Mouse (Mus musculus): ENCODE measurements around the gene Hsph1. TPM values are rescaled to one million over a fixed set of nuclear protein-coding genes. Genes with fewer than 3 reads are reported as not detected.

Hsph1 gene
- polyA plus RNA-seq, 2 experiments, result 23.5 to 33.5 TPM

DNA sequence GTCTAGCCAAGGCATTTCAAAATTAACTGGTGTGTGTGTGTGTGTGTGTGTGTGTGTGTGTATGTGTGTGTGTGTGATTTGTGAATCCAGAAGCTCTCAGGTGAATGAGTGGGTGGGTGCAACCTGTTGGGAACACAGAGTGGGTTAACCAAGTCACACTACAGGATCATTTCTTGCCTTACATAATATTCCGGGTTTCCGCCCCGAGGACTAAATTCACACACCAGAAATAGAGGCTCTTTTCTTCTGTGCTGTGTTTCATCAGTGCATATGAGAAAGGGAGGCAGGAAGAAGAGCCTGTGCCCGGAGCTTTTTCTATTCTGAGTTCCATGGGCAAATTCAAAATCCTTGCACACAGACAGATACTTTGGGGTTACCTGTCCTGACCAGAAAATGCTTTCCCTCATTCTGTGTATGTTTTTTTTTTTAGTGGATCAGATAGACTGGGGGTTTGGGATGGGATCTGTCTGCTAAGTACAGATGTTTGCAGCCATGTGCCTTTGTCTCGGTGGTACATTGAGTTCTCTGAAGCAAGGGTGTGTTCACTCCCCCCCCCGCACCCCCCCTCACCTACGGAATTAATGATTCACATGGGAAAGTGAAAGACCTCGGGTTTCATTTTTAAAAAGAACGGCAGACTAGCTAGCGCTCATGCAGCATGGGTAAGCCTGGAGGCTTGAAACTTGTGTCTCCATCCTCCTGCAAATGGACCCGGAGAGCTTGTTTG, 6.8 kb upstream of the Hsph1 start:
- H3K9ac ChIP-seq (replicated peaks), result no peak overlapping the region
- peaks cover 3 to 22% of the 10 kb centered on the region in 2 experiments; a peak in 3 of 4 replicates for H3K4me1 ChIP-seq (replicated peaks; ENCODE audit: control insufficient read depth in 2 of 2, insufficient read depth in 2 of 2, low read length in 1 of 2)
- no peak overlapping the region; the same call in 1 of the 2 replicates for H3K4me2 ChIP-seq (ENCODE audit: low read depth)
- no peaks in the 10 kb centered on the region for H3K36me3 ChIP-seq (replicated peaks; ENCODE audit: control insufficient read depth, insufficient read depth, low read depth)
- no peak overlapping the region for H3K27ac ChIP-seq
- TF ChIP-seq EP300 (IDR thresholded peaks at IDR 0.05; ENCODE audit: low read depth), result no peak
- no peak for TF ChIP-seq CTCF (IDR thresholded peaks at IDR 0.05; ENCODE audit: low read depth)
- DNase-seq (ENCODE audit: low read depth in 3 of 3, low spot score in 3 of 3) (no peak), ATAC-seq (ENCODE audit: insufficient read depth) (no peak)
- H3K4me3 ChIP-seq (ENCODE audit: insufficient read depth in 1 of 2, low read depth in 2 of 2, low read length in 2 of 2), result no peak overlapping the region
- 69% methylated on average over 11 of the region's 11 CpGs for WGBS (ENCODE audit: insufficient replicate concordance)
- no peaks in the 10 kb centered on the region for H3K27me3 ChIP-seq (ENCODE audit: control insufficient read depth, insufficient read depth, low read length)
- no peaks in the 10 kb centered on the region for H3K9me3 ChIP-seq (ENCODE audit: control insufficient read depth, low read length)

DNA sequence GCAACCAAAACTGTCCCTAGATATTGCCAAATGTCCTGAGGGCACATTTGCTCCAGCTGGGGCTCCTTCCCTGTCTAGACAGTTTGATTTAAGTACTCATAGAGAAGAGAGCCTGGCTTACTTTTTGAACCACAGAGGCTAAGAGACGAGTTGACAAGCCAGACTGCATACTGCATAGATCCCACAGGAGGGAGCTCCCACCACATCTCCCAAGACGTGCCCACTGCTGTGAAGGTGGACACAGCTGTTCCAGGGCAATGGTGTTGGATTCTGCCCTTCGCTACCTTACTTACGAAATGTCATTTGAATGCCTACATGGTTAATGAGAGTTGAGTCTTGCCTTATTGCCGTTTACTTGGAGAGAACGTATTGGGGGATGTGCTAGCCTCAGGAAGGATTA, 6.2 kb upstream of the Hsph1 start:
- 57% methylated on average over 6 of the region's 6 CpGs for WGBS (ENCODE audit: insufficient replicate concordance)
- TF ChIP-seq CTCF (IDR thresholded peaks at IDR 0.05; ENCODE audit: low read depth), result peak; percentile 74
- TF ChIP-seq EP300 (IDR thresholded peaks at IDR 0.05; ENCODE audit: low read depth), result no peak
- no peaks in the 10 kb centered on the region for H3K27me3 ChIP-seq (ENCODE audit: control insufficient read depth, insufficient read depth, low read length)
- no peak overlapping the region for H3K27ac ChIP-seq
- H3K4me3 ChIP-seq (ENCODE audit: insufficient read depth in 1 of 2, low read depth in 2 of 2, low read length in 2 of 2), result no peak overlapping the region
- peak overlapping the region; percentile 6; the same call in 1 of the 2 replicates for H3K4me2 ChIP-seq (ENCODE audit: low read depth)
- peaks cover 3 to 17% of the 10 kb centered on the region in 2 experiments; a peak in 3 of 4 replicates for H3K4me1 ChIP-seq (replicated peaks; ENCODE audit: control insufficient read depth in 2 of 2, insufficient read depth in 2 of 2, low read length in 1 of 2)
- no peak for DNase-seq (ENCODE audit: low read depth in 3 of 3, low spot score in 3 of 3)
- no peaks in the 10 kb centered on the region for H3K9me3 ChIP-seq (ENCODE audit: control insufficient read depth, low read length)
- no peak overlapping the region for H3K9ac ChIP-seq (replicated peaks)
- H3K36me3 ChIP-seq (replicated peaks; ENCODE audit: control insufficient read depth, insufficient read depth, low read depth), result no peaks in the 10 kb centered on the region
- ATAC-seq (ENCODE audit: insufficient read depth), result peak; percentile 32; the same call in 1 of the 2 replicates

GRCm38 (mm10) chr5:149641277-149641892, 5.2 kb upstream of the Hsph1 start:
- Histone ChIP-seq H3K4me1 (replicated peaks; ENCODE audit: control insufficient read depth in 2 of 2, insufficient read depth in 2 of 2, low read length in 1 of 2) (peaks cover 3 to 18% of the 10 kb centered on the region in 2 experiments; a peak in 3 of 4 replicates), H3K4me2 (ENCODE audit: low read depth) (peak overlapping the region; percentile 6), H3K36me3 (replicated peaks; ENCODE audit: control insufficient read depth, insufficient read depth, low read depth) (no peaks in the 10 kb centered on the region), H3K9me3 (ENCODE audit: control insufficient read depth, low read length) (no peaks in the 10 kb centered on the region), H3K27me3 (ENCODE audit: control insufficient read depth, insufficient read depth, low read length) (no peaks in the 10 kb centered on the region), H3K9ac (replicated peaks) (no peak overlapping the region), H3K4me3 (ENCODE audit: insufficient read depth in 1 of 2, low read depth in 2 of 2, low read length in 2 of 2) (peak overlapping the region in 1 of 2 experiments; percentile 41; a peak in 2 of 4 replicates), H3K27ac (no peak overlapping the region; the same call in 1 of the 2 replicates)
- ATAC-seq (ENCODE audit: insufficient read depth), result peak; percentile 42; the same call in 1 of the 2 replicates
- no peak for TF ChIP-seq EP300 (IDR thresholded peaks at IDR 0.05; ENCODE audit: low read depth)
- TF ChIP-seq CTCF (IDR thresholded peaks at IDR 0.05; ENCODE audit: low read depth), result no peak
- WGBS (ENCODE audit: insufficient replicate concordance), result 64% methylated on average over 8 of the region's 8 CpGs
- peak in 1 of 3 experiments; percentile 35 for DNase-seq (ENCODE audit: low read depth in 3 of 3, low spot score in 3 of 3)

DNA sequence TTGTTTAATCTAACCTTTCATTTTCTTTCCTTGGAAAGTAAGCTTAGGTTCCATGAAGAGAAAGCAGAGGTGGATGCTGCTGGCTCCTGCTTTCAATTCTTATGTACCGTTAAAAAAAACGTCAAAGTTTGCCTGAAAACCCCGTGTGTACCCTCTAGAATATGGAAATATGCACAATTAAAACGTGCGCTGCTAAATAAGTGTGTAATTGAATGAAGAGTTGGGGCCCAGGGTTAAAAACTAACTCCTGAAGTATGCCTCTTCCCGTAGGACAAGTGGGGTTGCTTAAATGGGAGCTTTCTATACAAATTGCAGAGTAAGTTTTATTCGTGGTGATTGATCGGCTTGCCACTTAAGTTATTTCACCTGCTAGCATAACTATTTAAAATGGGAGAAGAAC, 1.1 kb upstream of the Hsph1 start:
- H3K27ac ChIP-seq, result no peak overlapping the region
- ATAC-seq (ENCODE audit: insufficient read depth) (no peak), DNase-seq (ENCODE audit: low read depth in 3 of 3, low spot score in 3 of 3) (no peak)
- no peaks in the 10 kb centered on the region for H3K27me3 ChIP-seq (ENCODE audit: control insufficient read depth, insufficient read depth, low read length)
- H3K4me2 ChIP-seq (ENCODE audit: low read depth), result peak overlapping the region; percentile 77
- H3K9ac ChIP-seq (replicated peaks), result peak overlapping the region; percentile 66
- peaks cover 4% of the 10 kb centered on the region for H3K36me3 ChIP-seq (replicated peaks; ENCODE audit: control insufficient read depth, insufficient read depth, low read depth)
- no peaks in the 10 kb centered on the region for H3K9me3 ChIP-seq (ENCODE audit: control insufficient read depth, low read length)
- H3K4me1 ChIP-seq (replicated peaks; ENCODE audit: control insufficient read depth in 2 of 2, insufficient read depth in 2 of 2, low read length in 1 of 2), result peaks cover 11 to 21% of the 10 kb centered on the region in 2 experiments
- peak overlapping the region in 1 of 2 experiments; percentile 79; a peak in 2 of 4 replicates for H3K4me3 ChIP-seq (ENCODE audit: insufficient read depth in 1 of 2, low read depth in 2 of 2, low read length in 2 of 2)
- 58% methylated on average over 8 of the region's 8 CpGs for WGBS (ENCODE audit: insufficient replicate concordance)
- TF ChIP-seq EP300 (IDR thresholded peaks at IDR 0.05; ENCODE audit: low read depth) (no peak), CTCF (IDR thresholded peaks at IDR 0.05; ENCODE audit: low read depth) (no peak)

DNA sequence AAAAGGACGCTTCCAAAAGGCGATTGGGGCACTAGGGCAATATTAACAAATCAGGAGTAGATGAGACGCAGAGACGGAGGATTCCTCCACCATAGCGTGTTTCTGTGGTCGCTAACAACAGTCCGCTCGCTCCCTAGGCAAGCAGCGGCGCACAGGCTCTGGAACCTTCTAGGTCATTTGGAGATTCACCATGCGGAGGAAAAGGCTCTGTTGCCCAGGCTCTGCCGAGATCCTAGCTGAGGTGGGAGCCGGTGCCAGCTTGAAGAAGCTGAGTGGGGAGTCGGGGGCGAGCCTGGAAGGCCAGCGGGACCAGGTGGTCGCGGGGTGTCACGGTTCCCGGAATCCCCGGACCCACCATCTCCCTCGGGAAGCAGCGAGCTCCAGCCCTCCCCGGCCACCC, 620 bp downstream of the Hsph1 start:
- Histone ChIP-seq H3K36me3 (replicated peaks; ENCODE audit: control insufficient read depth, insufficient read depth, low read depth) (peaks cover 21% of the 10 kb centered on the region), H3K27ac (peak overlapping the region; percentile 3; the same call in 1 of the 2 replicates), H3K4me3 (ENCODE audit: insufficient read depth in 1 of 2, low read depth in 2 of 2, low read length in 2 of 2) (peak overlapping the region; percentile 79 to 82), H3K4me1 (replicated peaks; ENCODE audit: control insufficient read depth in 2 of 2, insufficient read depth in 2 of 2, low read length in 1 of 2) (peaks cover 11 to 12% of the 10 kb centered on the region in 2 experiments), H3K27me3 (ENCODE audit: control insufficient read depth, insufficient read depth, low read length) (no peaks in the 10 kb centered on the region), H3K9ac (replicated peaks) (peak overlapping the region; percentile 65), H3K9me3 (ENCODE audit: control insufficient read depth, low read length) (no peaks in the 10 kb centered on the region), H3K4me2 (ENCODE audit: low read depth) (peak overlapping the region; percentile 77)
- ATAC-seq (ENCODE audit: insufficient read depth) (no peak), DNase-seq (ENCODE audit: low read depth in 3 of 3, low spot score in 3 of 3) (no peak)
- WGBS (ENCODE audit: insufficient replicate concordance), result 1% methylated on average over 24 of the region's 24 CpGs
- TF ChIP-seq EP300 (IDR thresholded peaks at IDR 0.05; ENCODE audit: low read depth), result no peak
- no peak for TF ChIP-seq CTCF (IDR thresholded peaks at IDR 0.05; ENCODE audit: low read depth)

All from liver, embryonic 14.5 days (tissue).